Mouse (Mus musculus) left cerebral cortex, adult 9 months (tissue): Measurements from ENCODE around the gene Abcc1.
A peak's percentile ranks its signal among the peaks of the same experiment; 100 is the strongest.

Experiments
- DNase-seq, 2 experiments: peaks; one replicate each; pipeline ENCODE4 v3.0.0; 2022; ENCODE audit warnings: low spot score in 2 of 2

Gene Abcc1

DNA sequence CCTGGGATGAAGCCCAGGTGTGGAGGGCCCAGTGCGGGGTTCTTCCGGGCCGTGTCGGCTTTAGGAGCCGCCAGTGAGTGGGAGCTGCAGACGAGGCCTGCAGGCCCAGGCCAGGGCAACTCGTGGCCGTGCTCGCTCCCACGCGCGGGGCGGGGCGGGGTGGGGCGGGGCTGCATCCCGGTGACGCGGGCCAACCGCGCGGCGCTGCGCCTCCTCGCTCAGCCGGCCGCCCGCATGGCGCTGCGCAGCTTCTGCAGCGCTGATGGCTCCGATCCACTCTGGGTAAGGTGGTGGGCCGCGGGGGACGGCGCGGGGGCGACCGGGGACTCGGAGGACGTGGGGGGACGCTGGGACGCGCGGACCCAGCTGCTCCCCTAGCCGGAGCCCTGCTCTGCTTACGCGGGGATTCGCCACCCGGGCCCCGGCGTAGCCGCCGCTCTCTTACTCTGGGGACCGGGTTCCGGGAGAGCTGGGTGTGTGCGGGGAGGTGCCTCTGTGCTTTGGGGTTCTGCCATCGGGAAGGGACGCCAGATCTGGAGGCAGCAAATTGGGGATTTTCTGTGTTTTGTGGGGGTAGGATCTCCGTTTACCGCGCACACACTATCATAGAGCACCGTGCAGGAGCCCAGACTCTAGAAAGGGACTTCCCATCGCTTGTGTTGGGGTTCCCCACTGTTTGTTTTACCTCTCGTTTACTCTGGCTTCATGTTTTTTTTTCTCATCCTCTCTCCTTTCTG, at the start of gene Abcc1:
Gene Abcc1 (plus strand): TSS at position 197 of the 737 bp plus-strand sequence.
- DNase-seq = peak in 1 of 2 experiments; percentile 71

DNA sequence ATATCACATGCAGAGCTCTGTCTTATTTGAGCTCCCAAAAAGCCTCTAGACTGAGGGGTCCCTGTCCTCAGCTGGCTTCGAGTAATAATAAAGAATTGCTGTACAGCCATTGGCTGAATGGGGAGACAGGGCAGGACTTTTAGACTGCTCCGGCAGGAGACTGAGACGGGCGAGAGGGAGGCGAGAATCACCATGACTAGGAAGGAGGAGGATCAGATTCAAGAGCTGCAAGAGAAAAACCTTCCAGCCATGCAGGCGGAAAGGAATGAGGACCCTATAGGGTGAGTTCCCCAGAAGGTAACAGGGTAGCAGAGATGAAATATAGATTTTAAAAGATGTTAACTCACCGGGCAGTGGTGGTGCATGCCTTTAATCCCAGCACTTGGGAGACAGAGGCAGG, 48.4 kb upstream of the Abcc1 start:
- no peak for DNase-seq

DNA sequence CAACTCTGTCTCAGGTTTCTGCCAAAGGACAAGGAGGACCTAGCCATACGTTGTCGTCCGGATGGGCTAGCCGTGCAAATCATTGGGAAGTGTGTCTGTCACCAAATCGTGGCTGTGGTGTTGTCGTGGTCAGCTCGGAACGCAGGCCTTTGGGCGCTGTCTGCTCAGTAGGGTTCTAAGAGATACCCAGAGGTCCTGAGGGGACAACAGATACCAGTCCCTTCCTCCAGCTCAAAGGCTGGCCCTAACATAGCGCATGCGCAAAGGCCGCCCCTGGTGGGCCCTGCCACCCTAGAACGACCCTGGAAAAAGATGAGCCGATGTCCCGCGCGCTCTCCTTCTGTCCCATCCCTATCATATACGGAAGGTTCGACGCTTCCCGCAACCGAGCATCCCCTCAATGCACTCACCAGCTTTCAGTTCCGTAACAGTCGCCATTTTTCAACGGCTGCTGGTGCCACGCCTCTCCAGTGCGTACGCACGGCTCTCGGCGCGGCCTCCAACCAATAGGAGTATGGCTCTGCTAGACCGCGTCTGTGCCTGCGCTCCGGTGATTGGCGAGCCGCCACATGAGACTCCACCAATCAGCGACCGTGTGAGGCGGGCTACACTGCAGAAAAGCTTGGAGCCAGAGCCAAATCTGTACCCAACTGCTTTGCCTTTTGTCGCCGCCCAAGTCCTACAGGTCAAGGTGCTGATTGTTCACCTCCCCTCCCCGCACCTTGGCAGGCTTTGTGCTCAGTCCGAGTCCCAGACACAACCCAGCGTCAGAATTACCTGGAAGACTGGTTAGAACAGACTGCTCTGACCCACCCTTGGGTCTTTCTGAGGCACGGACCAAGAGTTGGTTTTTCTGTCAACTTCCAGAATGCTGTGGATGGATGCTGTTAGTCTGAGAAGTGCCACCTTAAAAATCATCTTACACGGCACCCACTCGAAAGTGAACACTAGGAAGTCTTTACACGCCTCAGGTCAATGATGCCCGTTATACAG, 44.2 kb upstream of the Abcc1 start, which contains the start of gene Fopnl:
Gene Fopnl (minus strand): TSS at position 522 of the 993 bp plus-strand sequence.
- DNase-seq = peak; percentile 91 to 96

DNA sequence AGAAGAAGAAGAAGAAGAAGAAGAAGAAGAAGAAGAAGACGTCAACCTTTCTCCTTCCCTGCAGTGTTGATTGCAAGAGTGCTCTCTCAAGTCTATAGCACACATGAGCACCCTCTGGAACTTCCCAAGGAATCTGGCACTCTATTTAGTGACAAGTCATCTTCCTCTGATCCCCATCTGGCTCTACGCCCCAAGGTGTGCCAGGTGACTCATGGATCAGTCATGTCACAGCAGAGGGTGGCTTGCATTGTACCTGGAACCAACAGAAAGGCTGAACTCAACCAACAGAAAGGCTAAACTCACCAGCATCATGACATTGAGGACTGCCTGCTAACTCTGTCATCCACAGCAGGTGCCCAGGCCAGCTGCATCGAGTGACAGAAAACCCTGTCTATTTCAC, 41.7 kb upstream of the Abcc1 start:
- no peak for DNase-seq

DNA sequence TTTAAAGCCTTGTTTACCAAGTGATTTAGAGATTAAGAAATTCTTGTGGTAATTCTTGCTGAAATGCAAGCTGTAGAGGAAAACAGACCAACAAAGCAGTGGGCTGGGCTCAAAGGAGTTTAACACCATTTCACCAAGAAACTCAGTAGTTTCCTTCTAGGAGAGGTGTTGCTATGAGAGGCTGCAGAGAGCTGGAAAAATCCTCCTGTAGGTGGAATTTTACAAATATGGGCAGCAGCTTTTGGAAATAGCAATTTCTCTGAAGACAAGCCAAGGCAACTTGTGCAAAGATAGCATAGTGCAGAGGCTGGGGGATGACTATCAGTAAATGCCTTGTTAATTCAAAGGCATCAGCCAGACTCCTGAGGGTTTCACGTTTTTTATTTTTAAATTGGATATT, 40.9 kb upstream of the Abcc1 start:
- DNase-seq = peak; percentile 16 to 34

DNA sequence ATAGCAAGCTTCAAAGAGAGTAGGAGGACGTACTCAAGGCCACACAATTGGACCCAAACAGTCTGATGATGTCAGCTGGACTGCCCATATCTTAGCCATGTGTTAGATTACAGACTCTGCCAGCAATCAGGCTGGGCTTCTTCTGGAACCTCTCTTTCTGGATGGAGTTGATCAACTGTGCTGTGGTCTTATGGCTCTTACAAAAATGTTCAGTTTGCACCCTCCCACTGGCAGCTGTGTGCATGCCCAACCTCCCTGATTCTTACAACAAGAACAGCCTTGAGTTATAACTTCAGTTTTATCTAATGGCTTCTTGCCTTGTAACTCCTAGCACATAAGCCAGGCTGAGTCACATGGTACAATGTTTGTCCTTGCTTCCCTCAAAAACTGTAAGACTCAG, 33.2 kb upstream of the Abcc1 start:
- no peak for DNase-seq

DNA sequence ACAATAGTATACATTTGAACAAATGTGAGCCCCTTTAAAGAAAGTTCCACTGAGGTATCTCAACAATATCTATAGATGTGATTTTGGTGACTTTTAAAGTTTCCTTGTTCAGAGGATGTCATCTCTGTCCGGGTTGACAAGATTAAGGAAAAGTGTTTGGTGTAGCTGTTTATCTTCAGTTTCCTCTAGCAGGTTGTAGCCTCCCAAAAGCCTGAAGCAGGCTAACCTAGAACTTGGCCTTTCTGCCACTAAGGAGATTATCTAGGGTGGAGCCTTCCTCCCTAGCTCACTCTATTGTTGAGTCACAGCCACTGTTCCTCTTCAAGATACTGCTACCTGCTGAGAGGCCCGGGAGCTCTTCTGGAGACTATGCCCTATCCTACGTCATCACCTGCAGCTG, 16.4 kb upstream of the Abcc1 start:
- DNase-seq = no peak

DNA sequence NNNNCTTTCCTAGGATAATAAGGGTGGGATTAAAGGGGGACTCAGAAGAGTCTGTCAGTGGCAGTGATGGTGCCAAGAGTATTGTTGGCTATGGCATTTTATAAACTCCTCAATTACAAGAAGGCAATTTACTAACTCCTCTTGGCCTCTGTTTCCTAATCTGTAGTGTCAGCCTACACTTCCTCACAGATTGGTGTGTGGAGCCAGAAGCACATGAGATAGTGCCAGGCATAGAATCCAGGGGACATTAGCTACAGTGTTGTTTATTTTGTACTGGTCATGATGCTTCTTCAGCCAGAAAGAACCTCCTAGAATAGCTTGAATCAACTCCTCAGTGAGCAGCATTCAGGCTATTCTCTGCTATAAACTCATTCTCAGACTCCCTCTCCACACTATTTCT, 9.8 kb upstream of the Abcc1 start:
- no peak for DNase-seq

DNA sequence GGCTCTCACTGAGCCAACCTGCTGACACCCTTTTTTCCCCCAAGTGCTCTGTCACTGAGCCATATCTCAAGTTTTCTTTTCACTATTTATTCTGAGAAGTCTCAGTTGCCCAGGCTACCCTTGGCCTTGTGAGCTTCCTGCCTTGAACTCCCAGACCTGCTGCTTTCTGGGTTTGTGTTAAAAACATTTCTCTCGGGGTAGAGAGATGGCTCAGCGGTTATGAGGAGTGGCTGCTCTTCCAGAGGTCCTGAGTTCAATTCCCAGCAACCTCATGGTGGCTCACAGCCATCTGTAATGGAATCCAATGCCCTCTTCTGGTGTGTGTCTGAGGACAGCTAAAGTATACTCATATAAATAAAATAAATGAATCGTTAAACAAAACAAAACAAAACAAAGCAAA, 9.1 kb upstream of the Abcc1 start:
- DNase-seq = no peak

DNA sequence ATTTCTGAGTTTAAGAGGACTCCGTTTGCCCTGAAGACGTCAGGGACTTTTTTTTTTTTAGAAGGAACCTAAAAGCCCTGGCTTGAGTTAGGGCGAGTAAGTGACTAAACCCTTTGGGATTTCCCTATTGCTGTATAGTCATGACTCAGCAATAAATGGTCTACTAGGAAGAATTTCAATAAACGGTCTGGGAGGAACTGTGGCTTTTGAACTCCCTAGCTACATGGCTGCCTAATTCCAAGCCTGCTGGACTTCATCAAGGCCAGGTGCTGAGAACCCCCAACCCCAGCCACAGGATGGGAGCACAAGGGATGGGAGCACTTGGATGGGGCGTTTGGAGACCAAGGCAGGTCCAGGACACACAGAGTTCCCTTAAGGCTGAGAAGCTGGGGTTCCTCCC, 8.7 kb upstream of the Abcc1 start:
- DNase-seq = no peak

DNA sequence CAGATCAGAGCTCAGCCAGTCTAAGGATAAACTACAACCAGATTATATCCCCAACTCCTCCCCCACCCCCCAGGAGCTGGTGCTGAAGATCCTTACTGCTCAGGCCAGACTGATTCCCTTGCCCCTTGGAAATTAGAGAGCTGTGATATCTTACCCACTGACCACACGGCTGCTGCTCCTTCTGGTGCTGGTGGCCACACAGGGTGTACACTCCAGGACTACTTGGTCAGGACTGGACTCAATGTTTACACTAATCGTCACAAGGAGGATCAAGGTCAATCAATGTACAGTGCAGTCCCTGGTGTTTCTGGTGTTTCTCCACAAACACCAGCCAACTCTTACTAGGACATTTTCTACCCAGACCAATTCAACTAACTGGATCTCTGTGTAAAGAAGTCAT, 3.5 kb upstream of the Abcc1 start:
- DNase-seq = no peak

DNA sequence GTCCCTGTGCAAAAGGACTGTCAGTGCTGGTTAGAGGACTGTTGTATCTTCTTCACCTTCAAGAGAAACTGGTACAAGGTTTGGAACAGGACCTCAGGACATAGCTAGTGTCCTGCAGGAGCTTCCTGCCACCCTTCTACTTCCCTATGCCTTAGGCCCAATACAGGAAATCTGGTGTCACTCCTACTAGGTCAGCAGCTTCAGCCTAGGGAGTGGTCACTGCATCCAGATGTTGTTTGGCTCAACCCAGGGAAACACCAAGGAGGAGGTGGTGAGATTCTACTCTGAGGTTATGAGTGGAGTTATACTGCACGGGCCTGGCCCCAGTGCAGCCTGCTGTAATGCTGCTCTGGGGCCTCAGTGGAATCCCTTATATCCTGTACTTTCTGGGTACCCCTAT, 2.8 kb upstream of the Abcc1 start:
- DNase-seq = no peak

DNA sequence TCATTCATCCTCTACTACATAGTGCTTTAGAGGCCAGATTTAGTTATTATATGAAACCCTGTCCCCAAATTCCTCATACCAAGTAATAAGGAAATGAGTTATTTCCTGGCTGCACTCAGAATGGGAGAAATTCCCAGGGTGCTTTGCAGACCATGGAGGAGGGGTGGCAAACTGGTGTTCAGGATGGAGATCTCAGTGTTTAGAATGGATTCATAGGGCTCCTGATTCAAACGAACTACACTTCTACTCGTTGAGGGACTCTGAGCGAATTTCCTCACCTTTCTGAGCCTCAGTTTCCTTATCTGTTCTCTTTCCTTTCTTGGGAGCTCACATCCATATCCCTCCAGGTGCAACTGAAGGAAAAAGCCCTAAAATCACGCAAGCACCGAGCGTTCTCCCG, 427 bp upstream of the Abcc1 start:
- no peak for DNase-seq

DNA sequence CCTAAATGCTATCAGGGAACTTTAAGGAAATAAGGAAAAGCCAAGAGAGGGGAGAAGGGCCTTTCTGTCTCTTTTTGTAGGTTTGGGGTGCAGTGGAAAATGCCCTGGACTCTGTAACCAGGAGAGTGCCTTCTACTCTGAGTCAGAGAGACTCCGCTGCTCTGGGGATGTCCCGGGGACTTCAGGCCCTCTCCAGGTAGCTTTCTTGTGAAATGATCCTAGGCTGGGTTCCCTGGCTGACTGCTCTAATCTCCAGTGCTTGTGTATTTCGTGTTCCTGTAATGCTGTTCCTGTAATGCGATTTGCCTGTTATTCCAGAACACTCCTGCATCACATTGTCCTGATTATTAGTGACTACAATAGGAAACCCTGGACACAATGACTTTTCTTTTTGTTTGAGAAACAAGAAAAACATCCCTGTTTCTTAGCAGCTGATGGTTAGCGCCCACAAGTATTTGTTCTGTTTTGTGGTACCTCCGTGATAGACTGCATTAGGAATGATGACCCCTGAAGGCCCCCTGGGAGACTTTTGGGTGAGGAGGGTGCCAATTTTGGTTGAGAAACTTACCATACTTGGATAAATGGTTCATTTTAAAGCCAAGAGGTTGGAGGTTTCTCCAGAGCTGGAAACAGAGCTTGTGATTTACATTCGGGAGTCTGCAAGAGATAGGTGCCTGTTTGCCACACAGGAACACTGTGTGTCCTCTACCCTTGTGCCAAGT, 902 bp downstream of the Abcc1 start:
- DNase-seq = no peak

DNA sequence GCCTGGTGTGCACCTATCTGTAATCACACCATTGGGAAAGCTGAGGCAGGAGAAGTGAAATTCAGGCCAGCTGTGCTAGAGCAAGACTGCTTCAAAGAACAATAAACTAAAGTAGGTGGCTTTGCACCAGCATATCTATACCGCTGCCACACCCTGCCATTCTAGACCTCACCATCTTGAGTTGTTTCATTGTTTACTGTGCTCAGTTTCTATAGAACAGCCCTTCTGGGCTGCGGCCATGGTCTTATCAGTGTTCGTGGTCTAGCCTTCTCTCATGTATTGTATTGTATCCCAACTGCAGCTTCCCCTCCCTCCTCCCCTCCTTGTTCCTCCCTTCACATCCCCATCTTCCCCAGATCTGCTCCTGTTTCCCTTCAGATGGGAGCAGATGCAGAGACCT, 2.1 kb downstream of the Abcc1 start:
- no peak for DNase-seq

DNA sequence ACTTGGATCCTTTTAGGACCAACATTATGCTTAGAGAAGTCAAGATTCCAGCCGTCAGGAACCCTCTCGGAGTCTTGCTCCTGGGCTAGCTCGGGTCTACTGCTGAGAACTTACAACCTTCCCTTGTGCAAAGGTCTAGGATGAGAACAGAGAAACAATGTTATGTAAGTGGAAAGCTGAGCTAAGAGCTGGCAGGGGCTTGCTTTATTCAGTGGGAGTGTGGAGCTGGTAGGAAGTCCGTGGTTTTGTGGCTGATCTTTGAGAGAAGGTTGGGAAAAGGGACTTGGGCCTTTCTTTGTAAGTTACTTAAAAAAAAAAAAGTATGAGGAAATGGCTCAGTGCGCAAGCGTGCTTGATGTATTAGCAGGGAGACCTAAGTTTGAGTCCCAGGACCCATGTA, 2.7 kb downstream of the Abcc1 start:
- no peak for DNase-seq

DNA sequence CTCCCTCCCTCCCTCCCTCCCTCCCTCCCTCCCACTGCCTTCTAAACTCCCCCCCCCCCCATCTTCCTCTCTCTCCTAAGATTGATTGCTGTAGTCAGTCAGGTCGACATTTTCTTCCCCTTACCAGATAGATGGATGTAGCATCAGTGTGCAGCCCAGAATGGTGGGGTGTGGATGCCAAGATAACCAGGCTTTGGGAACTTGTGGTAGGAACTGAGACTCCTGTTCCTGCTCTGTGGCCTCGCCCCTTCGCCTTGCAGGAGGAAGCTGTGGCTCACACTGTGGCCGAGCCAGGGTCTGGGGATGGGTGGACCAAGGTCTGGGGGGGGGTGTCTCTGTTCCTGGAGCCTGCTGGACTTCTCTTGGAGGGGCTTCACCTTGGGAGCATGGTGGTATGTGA, 4.1 kb downstream of the Abcc1 start:
- no peak for DNase-seq

DNA sequence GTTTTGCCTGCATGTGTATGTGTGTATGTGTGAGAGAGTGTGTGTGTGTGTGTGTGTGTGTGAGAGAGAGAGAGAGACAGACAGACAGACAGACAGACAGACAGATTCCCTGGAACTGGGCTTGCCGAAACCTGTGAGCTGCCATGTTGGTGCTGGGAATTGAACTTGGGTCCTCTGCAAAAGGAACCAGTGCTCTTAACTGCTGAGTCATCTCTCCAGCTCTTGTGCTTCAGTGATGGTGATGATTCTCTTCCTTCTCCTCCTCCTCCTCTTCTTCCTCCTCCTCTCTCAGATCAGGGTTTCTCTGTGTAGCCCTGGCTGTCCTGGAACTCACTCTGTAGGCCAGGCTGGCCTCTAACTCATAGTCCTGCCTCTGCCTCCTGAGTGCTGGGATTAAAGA, 4.7 kb downstream of the Abcc1 start:
- DNase-seq = no peak

DNA sequence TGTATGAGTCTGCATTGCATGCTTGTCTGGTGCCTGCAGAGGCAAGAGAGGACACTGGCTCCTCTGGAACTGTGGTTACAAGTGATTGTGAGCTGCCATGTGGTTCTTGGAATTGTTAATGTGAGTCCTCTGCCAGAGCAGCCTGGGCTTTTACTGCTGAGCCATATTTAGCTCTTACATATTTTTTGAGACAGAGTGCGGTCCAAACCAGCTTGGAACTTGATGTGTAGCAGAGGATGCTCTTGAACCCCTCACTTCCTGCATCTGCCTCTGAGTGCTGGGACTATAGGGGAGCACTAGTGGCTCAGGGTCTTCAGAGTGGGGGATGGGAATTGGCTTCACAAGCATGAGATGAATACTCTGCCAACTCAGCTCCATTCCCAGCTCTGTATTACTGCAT, 10.0 kb downstream of the Abcc1 start:
- DNase-seq = peak in 1 of 2 experiments; percentile 57

DNA sequence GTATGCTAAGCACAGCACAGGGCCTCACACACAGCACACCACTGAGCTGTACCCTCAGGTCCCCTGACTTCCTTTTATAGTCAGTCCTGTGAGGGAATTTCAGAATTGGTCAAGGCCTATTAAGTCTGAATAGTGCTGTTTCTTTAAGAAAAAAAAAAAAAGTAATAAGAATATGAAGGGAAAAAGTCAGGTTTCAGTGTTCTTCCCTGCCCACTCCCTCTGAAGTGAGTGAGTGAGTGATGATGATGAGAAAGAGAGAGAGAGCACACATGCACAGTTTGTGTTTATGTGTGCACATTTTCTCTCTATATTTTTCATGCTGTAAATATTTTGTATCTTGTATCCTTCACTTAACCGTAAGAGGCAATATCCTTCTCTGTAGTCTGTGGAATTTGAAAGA, 11.0 kb downstream of the Abcc1 start:
- DNase-seq = no peak

DNA sequence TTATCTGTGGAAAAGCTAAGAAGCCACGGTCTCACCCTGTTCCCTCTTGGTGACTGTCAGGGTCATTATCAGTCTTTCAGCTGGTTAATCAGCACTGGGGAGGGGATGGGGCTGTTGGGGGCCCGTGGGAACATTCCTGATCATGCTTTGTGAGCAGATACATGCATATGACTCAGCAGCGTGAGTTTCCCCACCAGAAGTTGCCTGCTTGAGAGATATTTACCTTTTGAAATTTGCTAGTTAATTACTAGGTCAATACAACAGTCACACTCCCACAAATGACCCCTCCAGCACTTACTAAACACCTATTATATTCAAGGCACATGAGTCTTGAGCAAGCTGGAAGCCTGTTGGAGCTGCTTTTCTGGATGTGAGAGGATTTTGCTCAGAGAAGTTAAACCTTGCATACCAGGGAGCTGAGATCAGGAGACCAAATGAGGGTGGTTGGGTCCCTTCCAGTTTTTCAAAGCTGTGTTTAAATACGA, 11.5 kb downstream of the Abcc1 start:
- DNase-seq = no peak

DNA sequence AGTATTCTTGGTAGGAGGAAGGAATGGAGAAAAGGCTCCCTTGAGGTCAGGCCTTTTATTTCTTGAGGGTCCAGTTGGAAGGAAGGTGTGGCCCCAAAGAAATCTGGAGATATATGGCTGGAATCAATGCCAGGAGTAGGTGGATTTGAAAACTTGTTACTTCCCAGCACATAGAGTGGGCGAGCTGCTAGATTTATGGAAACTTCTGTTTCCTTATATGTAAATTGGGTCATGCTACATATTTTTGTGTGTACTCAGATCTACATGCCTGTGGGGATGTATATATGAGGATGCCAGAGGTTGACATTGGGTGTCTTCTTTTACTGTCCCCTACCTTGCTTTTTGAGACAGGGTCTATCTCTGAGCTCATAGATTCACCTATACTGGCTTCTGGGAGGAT, 14.6 kb downstream of the Abcc1 start:
- DNase-seq = peak in 1 of 2 experiments; percentile 17
